Mouse (Mus musculus): ENCODE measurements around the gene Ruvbl1.

GRCm38 (mm10) chr6:88442551-88442950 is 22.7 kb upstream of the Ruvbl1 start:
- TF ChIP-seq CTCF (IDR thresholded peaks at IDR 0.05; ENCODE audit: borderline replicate concordance, control insufficient read depth, extremely low read depth, insufficient read depth, low read length, poor library complexity) (no peak), POLR2A (IDR thresholded peaks at IDR 0.05; ENCODE audit: control insufficient read depth, extremely low read depth, insufficient read depth, low read length, poor library complexity) (no peak)

Measured in thymus, adult 2 months (tissue).